Mouse (Mus musculus): ENCODE data around the gene Rpusd1. TPM values are rescaled to one million over a fixed set of nuclear protein-coding genes. Genes with fewer than 3 reads are reported as not detected.

Rpusd1 gene
- 41.1 and 46.1 TPM in 2 replicates for polyA plus RNA-seq (2012)

DNA sequence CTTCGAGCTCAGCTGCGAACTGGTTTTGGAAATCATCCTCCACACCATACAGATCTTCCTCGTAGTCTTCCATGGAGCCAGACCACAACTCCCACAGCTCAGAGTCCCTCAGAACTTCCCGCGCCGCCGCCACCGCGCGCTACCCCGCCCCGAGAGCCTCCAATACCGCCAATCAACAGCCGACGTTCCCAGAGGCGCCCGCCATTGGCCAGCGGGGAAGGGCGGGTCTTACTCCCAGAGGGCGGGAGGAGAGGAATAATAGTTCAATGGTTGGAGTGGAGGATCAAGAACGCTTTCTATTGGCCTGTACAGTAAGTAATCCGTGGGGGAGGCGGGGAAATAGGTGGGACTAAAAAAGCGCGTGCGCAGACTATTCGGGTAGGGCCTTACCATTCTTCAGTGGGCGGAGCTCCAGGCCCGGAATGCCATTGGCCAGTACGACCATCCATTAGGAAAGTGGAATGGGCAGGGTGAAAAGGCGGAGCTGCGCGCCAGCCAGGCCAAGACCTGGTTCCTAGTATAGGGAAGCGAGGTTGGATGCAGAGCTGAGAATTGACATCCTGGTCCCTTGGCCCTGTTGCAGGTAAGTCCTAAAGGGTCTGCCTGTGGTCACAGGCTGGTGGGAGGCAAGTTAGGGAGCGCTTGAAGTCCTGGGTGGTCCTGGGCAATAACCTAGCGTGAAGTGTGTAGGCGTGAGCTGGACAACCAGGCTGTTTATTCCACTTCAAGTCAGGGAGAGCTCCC, at the start of gene Rpusd1, which contains the start of gene Chtf18:
TSS of gene Rpusd1 (plus strand) at position 406 of the 744 bp plus-strand sequence.
TSS of gene Chtf18 (minus strand) at position 155 of the 744 bp plus-strand sequence.
- no peak for TF ChIP-seq GATA1 (IDR thresholded peaks at IDR 0.05; ENCODE audit: low read length)

DNA sequence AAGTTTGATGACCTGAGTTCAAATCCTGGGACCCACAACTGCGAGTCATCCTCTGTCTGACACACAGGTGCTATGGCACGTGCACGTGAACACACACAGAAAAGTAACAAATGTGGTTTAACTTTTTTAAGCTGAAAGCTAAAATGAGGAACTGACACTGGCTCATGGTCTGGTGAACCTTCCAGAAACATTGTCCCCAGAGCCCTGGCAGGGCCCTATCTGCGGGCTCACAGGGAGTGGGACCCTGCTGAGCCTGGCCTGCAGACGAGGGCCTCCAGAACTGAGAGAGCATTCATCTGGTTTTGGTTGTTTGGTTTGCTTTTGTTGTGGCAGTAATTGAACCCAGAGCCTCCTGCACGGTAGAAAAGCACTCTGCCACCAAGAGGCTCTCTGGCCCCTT, 49.5 kb upstream of the Rpusd1 start:
- TF ChIP-seq GATA1 (IDR thresholded peaks at IDR 0.05; ENCODE audit: low read length) = no peak

DNA sequence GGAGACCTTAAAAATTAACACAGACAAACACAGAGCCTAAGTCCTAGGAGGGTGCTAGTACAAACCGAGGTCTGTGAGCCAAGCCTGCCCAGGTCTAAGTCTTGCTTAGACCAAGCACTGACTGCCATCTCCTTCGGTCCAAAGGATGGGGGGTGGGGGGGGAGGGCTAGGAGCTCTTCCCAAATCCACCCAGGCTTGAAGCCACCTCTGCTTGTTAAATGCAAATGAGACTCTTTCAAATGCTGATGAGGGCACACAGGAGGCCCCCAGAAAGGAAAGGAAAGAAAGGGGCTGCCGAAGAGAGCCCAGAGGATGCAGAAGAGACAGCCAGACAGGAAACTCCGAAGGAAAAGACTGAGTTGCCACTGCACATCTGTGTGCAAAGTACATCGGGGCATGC, 47.7 kb upstream of the Rpusd1 start:
- no peak for TF ChIP-seq GATA1 (IDR thresholded peaks at IDR 0.05; ENCODE audit: low read length)

DNA sequence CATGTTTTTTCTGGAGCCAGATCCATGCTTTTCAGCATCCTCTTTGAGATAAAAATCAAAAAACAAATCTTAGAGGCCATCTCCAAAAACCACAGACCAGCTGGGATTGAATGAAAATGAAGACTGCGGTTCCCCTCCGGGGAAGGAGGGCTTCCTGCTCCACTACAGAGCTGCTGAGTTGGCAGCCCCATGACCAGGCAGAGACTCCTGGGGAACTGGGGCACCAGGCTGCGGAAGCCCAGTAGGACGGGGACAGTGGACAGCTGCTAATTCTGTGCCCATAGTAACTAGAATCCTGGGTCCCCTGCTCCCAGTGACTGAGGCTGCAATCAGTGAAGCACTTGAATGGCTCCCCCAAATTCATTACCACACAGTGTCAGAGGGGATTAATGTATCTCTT, 45.8 kb upstream of the Rpusd1 start:
- TF ChIP-seq GATA1 (IDR thresholded peaks at IDR 0.05; ENCODE audit: low read length) = no peak

DNA sequence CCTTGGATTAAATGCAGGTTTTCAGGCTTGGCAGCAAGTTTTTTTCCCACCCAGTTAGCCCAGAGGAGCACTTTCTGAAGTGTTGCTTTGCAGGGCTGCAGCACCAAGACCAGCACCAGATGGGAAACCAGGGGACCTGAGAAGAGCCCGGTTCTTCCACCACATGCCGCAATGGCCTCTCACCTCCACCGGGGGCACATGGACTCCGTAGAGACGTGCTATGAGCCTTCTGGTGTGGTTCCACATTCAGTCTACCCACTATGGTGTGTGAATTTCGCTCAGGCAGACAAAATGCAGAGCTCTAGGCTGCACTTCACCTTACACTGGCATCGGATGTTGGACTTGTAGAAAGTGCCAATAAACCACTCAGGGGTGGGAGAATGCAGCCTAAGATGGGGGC, 41.1 kb upstream of the Rpusd1 start:
- TF ChIP-seq GATA1 (IDR thresholded peaks at IDR 0.05; ENCODE audit: low read length) = no peak

DNA sequence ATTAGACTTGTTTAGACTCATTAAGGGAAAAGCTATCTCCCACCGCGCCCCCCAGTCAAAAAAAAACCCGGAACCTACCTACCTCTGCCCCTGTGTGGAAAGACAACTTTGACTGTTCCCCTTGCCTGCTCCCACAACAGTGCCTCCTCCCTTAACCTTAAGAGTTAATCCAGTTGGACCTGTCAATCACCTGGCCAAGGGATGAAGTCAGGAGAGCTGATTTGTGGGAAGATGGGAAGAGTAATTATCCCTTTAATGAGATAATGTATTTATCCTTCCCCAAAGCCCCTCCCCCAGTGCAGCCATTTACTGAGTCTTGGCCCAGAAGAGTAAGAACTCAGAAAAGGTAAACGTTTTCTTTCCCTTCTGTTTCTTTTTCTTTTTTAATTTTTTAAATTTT, 38.5 kb upstream of the Rpusd1 start:
- no peak for TF ChIP-seq GATA1 (IDR thresholded peaks at IDR 0.05; ENCODE audit: low read length)

DNA sequence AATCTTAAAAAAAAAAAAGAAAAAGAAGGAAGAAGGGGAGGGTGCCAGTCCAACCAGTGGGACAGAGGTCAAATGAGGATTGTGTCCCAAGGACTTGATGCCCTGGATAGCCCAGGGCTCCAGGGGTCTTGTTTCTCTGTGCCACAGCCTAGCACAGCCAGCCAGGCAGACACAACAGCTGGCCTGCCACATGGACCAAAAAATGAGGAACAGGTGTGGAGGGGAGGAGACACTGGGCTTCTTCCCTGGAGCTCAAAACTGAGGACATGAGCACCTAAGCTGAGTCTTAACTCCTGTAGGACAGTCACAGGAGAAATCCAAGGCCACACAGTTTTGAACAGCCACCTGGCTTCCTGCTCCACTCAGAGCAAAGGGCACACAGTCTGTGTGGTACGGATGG, 31.2 kb upstream of the Rpusd1 start:
- no peak for TF ChIP-seq GATA1 (IDR thresholded peaks at IDR 0.05; ENCODE audit: low read length)

DNA sequence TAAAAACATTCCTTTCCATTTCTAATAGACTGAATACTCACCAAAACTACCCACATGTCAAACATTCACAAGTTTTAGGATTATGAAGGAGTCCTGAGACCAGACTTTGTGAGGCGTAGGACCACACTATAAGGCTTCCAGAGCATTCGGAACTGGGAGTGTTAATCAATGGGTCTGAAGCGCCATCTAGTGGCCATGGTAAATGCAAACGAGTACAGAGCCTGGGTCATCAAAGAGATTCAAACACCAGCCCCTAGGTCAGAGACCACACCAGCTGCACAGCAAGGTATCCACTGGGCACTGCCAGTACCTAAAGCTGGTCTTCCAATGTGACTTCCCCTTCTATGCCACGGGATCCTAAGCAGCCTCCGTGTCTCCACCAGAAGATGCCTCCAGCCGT, 29.0 kb upstream of the Rpusd1 start:
- no peak for TF ChIP-seq GATA1 (IDR thresholded peaks at IDR 0.05; ENCODE audit: low read length)

DNA sequence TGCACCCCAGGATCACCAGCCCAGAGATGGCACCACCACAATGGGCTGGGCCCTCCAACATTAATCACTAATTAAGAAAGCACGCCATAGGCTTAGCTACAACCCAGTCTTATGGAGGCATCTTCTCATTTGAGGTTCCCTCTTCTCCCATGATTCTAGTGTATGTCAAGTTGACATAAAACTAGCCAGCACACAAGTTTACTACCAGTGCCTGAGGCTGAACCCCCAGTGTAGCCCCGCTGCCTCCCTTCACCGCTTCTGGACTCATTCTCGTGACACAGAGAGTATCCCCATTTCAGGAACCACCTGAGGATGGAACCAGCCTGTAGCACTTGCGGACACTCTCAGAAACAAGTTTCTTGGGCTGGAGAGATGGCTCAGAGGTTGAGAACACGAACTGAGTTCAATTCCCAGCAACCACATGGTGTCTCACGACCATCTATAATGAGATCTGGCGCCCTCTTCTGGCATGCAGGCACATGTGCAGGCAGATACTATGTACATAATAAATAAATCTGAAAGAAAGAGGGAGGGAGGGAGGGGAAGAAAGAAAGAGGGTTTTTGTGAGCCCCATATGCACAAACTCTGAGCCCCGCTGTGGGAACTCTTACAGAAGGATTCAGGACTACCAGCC, 26.5 kb upstream of the Rpusd1 start:
- no peak for TF ChIP-seq GATA1 (IDR thresholded peaks at IDR 0.05; ENCODE audit: low read length)

DNA sequence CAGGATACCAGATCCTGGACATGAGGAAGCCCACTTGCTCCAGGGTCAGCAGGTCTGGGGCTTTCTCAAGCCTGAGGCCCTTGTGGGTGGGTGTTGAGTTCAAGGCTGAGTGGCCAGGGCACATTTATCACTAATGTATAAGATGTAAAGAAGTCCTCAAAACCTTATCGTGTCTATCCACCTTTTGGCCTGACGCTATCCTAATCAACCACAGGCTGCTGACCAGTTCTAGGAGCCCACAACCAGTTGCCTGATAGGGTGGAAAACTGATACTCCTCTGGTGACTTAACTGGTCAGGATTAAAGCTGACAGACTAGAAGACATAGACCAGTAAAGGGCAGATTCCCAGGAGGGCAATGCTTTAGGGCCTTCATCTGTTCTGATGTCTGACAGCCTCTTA, 17.5 kb upstream of the Rpusd1 start:
- no peak for TF ChIP-seq GATA1 (IDR thresholded peaks at IDR 0.05; ENCODE audit: low read length)

DNA sequence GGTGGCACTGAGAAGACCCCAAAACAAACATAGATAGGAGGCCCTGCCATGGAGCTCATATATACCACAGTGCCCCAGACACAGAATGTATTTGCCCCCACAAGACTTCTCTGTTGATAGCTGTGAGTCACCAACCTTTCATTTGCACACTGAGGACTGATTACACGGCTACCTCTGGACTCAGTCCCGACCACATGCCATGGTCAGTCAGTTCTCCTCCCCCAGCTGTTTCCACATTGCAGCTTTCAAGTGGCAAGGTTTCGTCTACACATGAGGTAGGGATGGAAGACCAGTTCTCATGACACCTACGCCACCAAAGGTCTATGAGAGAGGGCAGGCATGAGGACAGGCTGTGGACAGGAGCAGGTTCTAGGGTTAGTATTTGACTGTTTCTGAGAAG, 16.3 kb upstream of the Rpusd1 start:
- no peak for TF ChIP-seq GATA1 (IDR thresholded peaks at IDR 0.05; ENCODE audit: low read length)

DNA sequence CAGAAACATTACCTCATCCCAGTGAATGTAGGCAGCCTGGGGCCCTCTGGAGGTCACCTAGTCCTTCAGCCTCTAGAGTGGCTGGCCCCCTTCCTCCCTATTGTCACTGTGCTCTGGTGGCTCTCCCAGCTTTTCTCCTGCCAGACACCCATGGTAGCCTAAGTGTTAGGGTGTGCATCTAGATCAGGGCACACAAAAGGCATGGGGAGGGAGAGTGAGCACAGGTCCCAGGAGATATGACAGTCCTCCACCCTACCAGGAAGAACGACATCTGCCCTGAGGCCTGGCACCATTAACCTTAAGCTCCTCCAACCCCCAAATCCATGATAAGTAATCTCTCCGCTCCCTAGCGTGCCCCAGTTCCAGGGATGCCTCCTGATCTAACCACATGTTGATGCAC, 11.8 kb upstream of the Rpusd1 start:
- TF ChIP-seq GATA1 (IDR thresholded peaks at IDR 0.05; ENCODE audit: low read length) = no peak

DNA sequence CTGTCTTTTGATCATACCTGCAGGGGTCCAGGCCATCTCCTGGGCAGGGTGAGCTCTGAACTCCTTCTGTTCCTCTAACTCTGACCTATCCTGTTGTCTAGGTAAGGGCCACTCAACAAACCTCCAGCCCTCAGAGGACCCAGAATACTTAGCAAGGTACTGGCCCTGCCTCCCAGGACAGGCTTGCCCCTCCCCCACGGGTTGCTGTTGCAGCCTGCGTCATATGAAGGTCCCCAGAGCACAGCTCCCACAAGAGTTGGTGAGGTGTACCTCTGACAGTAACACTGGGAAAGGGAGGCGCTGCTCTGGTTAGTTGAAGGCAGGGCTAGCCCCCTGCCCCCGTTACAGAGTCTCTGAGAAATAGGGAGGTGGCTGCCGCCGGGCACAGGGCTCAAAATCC, 11.3 kb upstream of the Rpusd1 start:
- TF ChIP-seq GATA1 (IDR thresholded peaks at IDR 0.05; ENCODE audit: low read length) = no peak

DNA sequence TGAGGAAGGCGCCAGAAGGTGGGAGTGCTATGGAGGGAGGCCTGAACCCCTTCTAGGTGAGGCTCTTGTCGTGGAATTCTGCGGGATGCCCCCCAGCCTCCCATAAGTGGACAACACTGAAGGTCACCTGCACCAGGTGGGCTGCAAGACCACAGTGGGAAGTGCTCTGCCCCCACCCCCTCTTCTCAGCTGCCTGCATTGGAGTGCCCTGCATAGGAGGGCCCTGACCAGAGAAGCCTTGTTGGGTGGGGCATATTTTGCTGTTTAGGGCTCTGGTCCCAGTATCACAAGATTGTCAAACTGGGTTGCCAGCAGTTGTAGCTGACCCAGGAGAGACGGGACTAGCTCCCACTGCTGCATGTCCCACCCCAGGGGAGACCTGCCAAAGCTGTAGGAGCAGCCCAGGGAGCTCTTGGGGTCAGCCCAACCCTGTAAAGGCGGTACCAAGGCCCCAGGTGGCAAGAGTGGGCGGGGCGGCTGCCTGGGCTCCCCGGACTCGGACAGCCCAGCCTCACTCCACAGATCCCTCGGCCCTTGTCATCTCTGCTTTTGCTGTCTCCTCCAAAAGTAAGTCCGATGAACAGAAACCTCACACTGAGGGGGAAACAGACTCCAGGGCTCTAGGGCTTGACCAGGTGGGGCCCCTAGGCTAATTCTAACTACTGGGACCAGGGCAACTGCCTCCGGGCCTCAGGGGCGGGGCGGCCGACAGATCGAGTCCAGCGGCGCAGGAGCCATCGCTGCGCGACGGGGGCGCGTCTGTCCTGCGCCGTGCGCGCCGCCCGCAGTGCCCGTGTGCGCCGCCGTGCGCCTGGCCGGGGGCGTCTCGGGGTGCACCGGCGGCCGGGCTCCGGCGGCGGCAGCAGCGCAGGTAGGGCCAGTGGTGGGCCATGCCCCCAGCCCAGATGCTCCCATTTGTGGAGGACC, 10.5 kb upstream of the Rpusd1 start, which contains the start of gene Gng13:
TSS of gene Gng13 (plus strand) at position 461 of the 927 bp plus-strand sequence.
- no peak for TF ChIP-seq GATA1 (IDR thresholded peaks at IDR 0.05; ENCODE audit: low read length)

DNA sequence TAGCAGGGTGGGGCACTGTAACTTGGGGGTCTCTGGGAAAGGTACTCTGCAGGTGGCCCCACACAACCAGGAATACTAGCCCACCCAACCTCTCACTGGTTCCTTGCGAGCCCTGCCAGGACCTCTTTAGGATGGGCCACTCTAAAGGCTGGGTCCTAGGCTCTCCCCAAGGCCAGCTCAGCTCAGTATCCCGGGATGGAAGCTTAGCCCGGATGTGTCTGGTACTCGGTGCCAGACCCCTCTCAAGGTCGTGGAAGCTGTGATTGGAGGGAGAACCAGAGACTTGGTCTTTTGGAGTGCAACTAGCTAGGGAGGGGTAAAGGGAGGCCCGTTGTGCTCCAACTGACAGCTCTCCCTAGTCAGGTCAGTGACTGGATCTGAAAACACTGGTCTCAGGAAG, 9.8 kb upstream of the Rpusd1 start:
- TF ChIP-seq GATA1 (IDR thresholded peaks at IDR 0.05; ENCODE audit: low read length) = no peak

DNA sequence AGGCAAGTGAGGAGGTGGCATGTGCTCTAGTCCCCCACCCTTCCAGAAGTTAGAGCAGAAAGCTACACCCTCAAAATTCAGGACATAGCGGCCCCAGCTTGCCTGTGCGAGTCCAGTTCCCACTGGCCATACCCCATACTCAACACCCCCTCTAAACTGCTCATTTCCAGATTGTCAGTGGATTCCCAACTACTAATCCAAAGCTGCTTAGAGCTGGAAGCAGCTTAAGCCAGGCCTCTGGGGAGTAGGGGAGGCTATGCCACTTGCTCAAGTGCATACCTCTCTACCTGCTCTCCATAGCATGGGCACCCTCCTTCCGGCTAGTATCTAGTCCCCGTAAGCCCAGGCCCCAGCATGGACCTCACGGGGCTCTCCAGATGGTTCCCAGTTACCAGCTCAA, 6.0 kb upstream of the Rpusd1 start:
- TF ChIP-seq GATA1 (IDR thresholded peaks at IDR 0.05; ENCODE audit: low read length) = no peak
